Mouse (Mus musculus) urinary bladder, postnatal 4 days (tissue): ENCODE data around the gene Tyrobp.

Experiments
- DNase-seq, 2 experiments: peaks; one replicate each; pipeline ENCODE4 v3.0.0; 2021 to 2022; ENCODE audit warnings: low spot score in 2 of 2

Gene Tyrobp

DNA sequence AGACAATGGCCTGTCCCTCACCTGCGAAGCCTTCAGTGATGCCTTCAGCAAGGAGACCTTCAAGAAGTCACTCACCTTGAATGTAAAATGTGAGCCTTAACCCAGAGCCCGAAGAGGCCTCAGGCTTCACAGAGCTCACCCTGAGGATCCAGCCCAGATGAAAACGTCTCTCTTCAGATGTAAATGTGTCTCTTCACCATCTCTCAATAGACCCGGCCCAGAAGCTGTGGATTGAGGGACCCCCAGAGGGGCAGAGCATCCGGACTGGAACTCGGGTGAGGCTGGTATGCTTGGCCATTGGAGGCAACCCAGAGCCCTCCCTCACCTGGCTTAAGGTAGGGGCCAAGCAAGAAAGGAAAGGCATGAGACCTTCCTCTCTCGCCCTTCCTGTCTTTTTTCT, 50.0 kb downstream of the Tyrobp start:
- DNase-seq: no peak

DNA sequence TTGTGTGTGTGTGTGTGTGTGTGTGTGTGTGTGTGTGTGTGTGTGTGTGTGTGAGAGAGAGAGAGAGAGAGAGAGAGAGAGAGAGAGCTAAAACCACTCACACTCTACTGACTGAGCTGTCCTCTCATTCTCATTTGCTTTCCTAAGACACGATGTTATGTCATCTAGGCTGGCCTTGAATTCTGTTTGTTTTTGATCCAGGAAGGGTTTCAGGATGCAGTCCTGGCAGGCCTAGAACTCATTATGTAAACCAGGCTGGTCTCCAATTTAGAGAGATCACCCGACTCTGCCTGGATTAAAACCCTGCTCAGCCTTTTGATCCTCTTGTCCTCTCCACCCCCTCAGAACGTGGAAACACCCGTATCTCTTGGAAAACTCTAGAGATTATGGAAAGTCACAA, 50.4 kb downstream of the Tyrobp start:
- no peak for DNase-seq

DNA sequence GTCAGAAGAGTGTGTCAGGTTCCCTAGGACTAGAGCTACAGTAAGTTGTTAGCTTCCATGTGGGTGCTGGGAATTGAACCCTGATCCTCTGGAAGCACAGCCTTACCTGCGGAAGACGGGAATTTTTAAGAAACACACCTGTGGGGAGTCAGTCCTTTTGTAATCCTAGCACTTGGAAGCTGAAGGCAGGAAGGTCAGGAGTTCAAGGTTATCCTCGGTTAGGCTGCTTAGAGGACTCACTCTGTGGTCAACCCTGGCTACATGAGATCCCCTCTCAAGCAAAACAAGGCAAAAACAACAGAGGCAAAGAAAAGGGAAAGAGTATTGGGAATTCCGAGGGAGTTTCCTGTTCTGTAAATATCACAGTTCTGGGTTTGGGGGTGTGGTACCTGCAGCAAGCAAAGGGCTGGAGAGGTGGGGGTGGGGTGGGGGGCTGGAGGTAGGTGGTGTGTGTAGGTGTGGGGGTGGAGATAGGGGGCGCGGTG, 51.3 kb downstream of the Tyrobp start:
- DNase-seq: no peak
